Mouse (Mus musculus): ENCODE data around the gene Olfr569. TPM values are rescaled to one million over a fixed set of nuclear protein-coding genes. Genes with fewer than 3 reads are reported as not detected.

The Olfr569 gene
- polyA plus RNA-seq, 1 experiment from 2014 or later, result not detected

Other genes with a start within 250 kb of the Olfr569 start
- not detected in 2 replicates for gene Olfr555, start 232.1 kb downstream of the Olfr569 start, polyA plus RNA-seq (2015; fragmentation: Nextera tagmentation; extraction: Ambion mirVana)
- gene Olfr556, start 226.0 kb downstream of the Olfr569 start, polyA plus RNA-seq (2015; fragmentation: Nextera tagmentation; extraction: Ambion mirVana), result not detected in 2 replicates
- gene Trim68, start 203.6 kb downstream of the Olfr569 start, polyA plus RNA-seq (2015; fragmentation: Nextera tagmentation; extraction: Ambion mirVana), result 1.6 and 1.7 TPM in 2 replicates
- not detected in 2 replicates for gene Olfr557, start 195.0 kb downstream of the Olfr569 start, polyA plus RNA-seq (2015; fragmentation: Nextera tagmentation; extraction: Ambion mirVana)
- not detected in 2 replicates for gene Olfr558, start 188.7 kb downstream of the Olfr569 start, polyA plus RNA-seq (2015; fragmentation: Nextera tagmentation; extraction: Ambion mirVana)
- not detected in 2 replicates for gene Olfr33, start 171.8 kb downstream of the Olfr569 start, polyA plus RNA-seq (2015; fragmentation: Nextera tagmentation; extraction: Ambion mirVana)
- not detected in 2 replicates for gene Olfr559, start 163.4 kb downstream of the Olfr569 start, polyA plus RNA-seq (2015; fragmentation: Nextera tagmentation; extraction: Ambion mirVana)
- gene Olfr560, start 131.5 kb downstream of the Olfr569 start, polyA plus RNA-seq (2015; fragmentation: Nextera tagmentation; extraction: Ambion mirVana), result not detected in 2 replicates
- not detected in 2 replicates for gene Olfr78, start 131.4 kb downstream of the Olfr569 start, polyA plus RNA-seq (2015; fragmentation: Nextera tagmentation; extraction: Ambion mirVana)
- gene Olfr561, start 119.7 kb downstream of the Olfr569 start, polyA plus RNA-seq (2015; fragmentation: Nextera tagmentation; extraction: Ambion mirVana), result not detected in 2 replicates
- gene Olfr564, start 87.4 kb downstream of the Olfr569 start, polyA plus RNA-seq (2015; fragmentation: Nextera tagmentation; extraction: Ambion mirVana), result not detected in 2 replicates
- gene Olfr566, start 32.1 kb downstream of the Olfr569 start, polyA plus RNA-seq (2015; fragmentation: Nextera tagmentation; extraction: Ambion mirVana), result not detected in 2 replicates
- not detected in 2 replicates for gene Olfr568, start 13.8 kb downstream of the Olfr569 start, polyA plus RNA-seq (2015; fragmentation: Nextera tagmentation; extraction: Ambion mirVana)
- gene Olfr570, start 3.7 kb upstream of the Olfr569 start, polyA plus RNA-seq (2015; fragmentation: Nextera tagmentation; extraction: Ambion mirVana), result not detected in 2 replicates
- not detected in 2 replicates for gene Olfr571, start 26.7 kb upstream of the Olfr569 start, polyA plus RNA-seq (2015; fragmentation: Nextera tagmentation; extraction: Ambion mirVana)
- not detected in 2 replicates for gene Olfr572, start 33.5 kb upstream of the Olfr569 start, polyA plus RNA-seq (2015; fragmentation: Nextera tagmentation; extraction: Ambion mirVana)
- gene Olfr573-ps1, start 51.7 kb upstream of the Olfr569 start, polyA plus RNA-seq (2015; fragmentation: Nextera tagmentation; extraction: Ambion mirVana), result not detected in 2 replicates
- not detected in 2 replicates for gene Olfr574, start 57.6 kb upstream of the Olfr569 start, polyA plus RNA-seq (2015; fragmentation: Nextera tagmentation; extraction: Ambion mirVana)
- gene Olfr575, start 67.9 kb upstream of the Olfr569 start, polyA plus RNA-seq (2015; fragmentation: Nextera tagmentation; extraction: Ambion mirVana), result not detected in 2 replicates
- not detected in 2 replicates for gene Olfr576, start 71.8 kb upstream of the Olfr569 start, polyA plus RNA-seq (2015; fragmentation: Nextera tagmentation; extraction: Ambion mirVana)
- not detected in 2 replicates for gene Olfr577, start 85.1 kb upstream of the Olfr569 start, polyA plus RNA-seq (2015; fragmentation: Nextera tagmentation; extraction: Ambion mirVana)
- not detected in 2 replicates for gene Olfr578, start 98.4 kb upstream of the Olfr569 start, polyA plus RNA-seq (2015; fragmentation: Nextera tagmentation; extraction: Ambion mirVana)
- gene Olfr582, start 147.1 kb upstream of the Olfr569 start, polyA plus RNA-seq (2015; fragmentation: Nextera tagmentation; extraction: Ambion mirVana), result not detected in 2 replicates
- gene Olfr583, start 160.4 kb upstream of the Olfr569 start, polyA plus RNA-seq (2015; fragmentation: Nextera tagmentation; extraction: Ambion mirVana), result not detected in 2 replicates
- gene Olfr584, start 191.0 kb upstream of the Olfr569 start, polyA plus RNA-seq (2015; fragmentation: Nextera tagmentation; extraction: Ambion mirVana), result not detected in 2 replicates
- not detected in 2 replicates for gene Olfr585, start 206.8 kb upstream of the Olfr569 start, polyA plus RNA-seq (2015; fragmentation: Nextera tagmentation; extraction: Ambion mirVana)
- gene Olfr586, start 234.8 kb upstream of the Olfr569 start, polyA plus RNA-seq (2015; fragmentation: Nextera tagmentation; extraction: Ambion mirVana), result not detected in 2 replicates
- gene Olfr588-ps1, start 250.0 kb upstream of the Olfr569 start, polyA plus RNA-seq (2015; fragmentation: Nextera tagmentation; extraction: Ambion mirVana), result not detected in 2 replicates

Data from liver, embryonic 13.5 days (tissue).